Mouse (Mus musculus): ENCODE results near the gene Megf6.

DNA sequence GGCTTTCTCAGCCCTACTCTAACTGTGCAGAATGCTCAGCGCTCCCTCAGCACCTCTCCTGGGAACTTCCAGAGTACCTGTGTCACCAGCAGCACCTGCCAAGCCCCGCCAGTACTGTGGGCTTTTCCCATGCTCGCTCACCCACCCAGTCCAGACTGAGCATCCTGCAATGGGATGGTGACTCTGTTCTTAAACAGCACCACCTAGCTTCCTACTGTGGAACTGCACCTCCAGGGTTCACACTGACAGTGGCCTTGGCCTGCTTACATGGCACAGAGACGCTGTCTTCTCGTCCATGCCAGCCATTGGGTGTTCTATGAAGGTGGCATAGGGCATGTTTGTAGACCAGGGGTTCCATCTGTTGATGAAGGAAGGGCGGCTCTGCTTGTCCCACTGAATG is 11.5 kb upstream of the Megf6 start:
- TF ChIP-seq MAFK (IDR thresholded peaks at IDR 0.05; ENCODE audit: insufficient replicate concordance, low read length) (no peak), POLR2A (IDR thresholded peaks at IDR 0.05; ENCODE audit: low read depth, low read length) (no peak), CTCF (conservative IDR thresholded peaks at IDR 0.05 in 1 of 2, IDR thresholded peaks at IDR 0.05 in 1 of 2; ENCODE audit: low read depth in 2 of 2, low read length in 2 of 2) (peak; percentile 91 to 99), EP300 (IDR thresholded peaks at IDR 0.05; ENCODE audit: low read length) (no peak), HCFC1 (IDR thresholded peaks at IDR 0.05; ENCODE audit: low read depth, low read length) (no peak), E2F4 (IDR thresholded peaks at IDR 0.05; ENCODE audit: insufficient replicate concordance, low read depth, low read length) (no peak), POLR2AphosphoS2 (IDR thresholded peaks at IDR 0.05; ENCODE audit: low read depth, low read length) (no peak), CHD2 (IDR thresholded peaks at IDR 0.05; ENCODE audit: low read length) (no peak)

Data from CH12.LX (cell line).